Mouse (Mus musculus) stomach, postnatal 0 days (tissue): ENCODE data around the gene Nt5c2.

ENCODE experiments used
- CTCF ChIP-seq: IDR thresholded peaks from 2 replicates; pipeline ENCODE4 v1.5.1; 2016; ENCODE audit warnings: antibody characterized with exemption, low read depth, mild to moderate bottlenecking, moderate library complexity
- EP300 ChIP-seq: optimal IDR thresholded peaks from 2 replicates; pipeline ENCODE3; 2016; ENCODE audit warnings: antibody characterized with exemption

DNA sequence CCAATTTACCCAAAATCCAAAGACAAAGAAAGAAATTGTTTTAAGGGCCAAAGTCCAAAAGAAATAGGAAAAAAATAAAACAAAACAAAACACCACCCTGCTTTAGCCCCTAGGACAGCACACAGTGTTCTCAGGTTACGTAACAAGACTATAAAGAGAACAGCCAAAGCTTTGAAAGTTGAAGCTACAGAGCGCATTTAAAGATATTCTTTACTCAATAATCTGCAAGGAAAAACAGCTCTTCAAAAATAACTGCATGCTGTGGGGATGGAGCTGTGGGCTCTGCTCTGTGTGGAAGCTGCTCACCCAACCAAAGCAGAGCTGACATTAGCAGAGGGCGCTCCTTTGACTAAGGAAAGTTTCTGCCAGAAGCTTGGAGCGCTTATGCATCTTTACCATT, 106.0 kb downstream of the Nt5c2 start:
- TF ChIP-seq EP300: no peak
- TF ChIP-seq CTCF: no peak
